Mouse (Mus musculus): Measurements from ENCODE around the gene Larp4. TPM values are rescaled to one million over a fixed set of nuclear protein-coding genes. Genes with fewer than 3 reads are reported as not detected.
A peak's percentile ranks its signal among the peaks of the same experiment; 100 is the strongest.
"Not testable (repeated sequence)": the region's sequence is repeated elsewhere in the genome, so short reads cannot be mapped to it uniquely, and the experiment has no call there.

Larp4 gene
- total RNA-seq, 2 experiments from 2014 or later, result 48.6 to 61.9 TPM

DNA sequence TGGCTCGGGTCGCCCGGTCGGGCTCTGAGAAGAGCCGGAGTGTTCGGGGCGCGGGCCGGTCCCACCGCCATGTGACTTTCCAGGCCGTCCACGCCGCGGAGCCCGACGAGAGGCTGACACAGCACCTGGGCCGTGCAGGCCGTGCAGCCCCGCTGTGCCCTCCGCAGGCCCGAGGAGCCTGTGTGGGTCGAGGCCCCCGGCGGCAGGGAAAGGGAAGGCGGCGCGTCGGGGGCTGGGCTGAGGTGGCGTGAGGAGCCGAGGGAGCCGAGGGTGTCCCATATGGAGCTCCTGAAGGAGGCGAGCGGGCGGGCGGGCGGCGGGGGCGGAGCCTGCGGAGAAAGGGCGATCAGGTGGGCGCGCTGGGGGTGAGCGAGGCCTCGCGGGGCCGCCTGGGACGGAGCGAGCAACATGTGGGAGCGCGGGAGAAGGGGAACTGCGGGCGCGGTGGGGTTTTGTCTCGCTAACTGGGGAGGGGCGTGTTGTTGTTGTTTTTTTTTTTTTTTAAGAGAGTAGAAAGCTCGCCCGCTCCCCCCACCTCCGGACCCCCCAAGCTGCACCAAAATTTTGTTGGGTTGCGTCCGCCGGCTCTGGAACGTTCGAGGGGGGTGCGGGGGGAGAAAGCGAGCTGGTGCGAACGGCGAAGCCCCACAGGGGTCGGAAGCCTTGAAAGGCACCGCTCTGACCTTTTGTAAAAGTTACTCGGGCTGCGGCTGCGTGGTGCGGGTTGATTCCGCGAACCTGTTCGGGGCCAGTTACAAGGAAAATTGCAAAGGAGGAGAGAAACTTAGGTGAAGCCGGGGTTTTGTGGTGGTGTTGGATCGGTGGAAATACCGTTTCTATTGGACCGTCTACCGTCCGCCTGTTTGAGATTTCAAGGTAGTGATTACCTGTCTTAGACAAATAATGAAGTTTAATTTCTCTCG, 3.4 kb downstream of the Larp4 start:
- intact Hi-C loops (cut with DNase I), result loop anchor here (5.0 kb wide), 1 partner anchor 644 kb away; the partner anchor contains the start of gene Dazap2
- Histone ChIP-seq H3K27ac (peak overlapping the region; percentile 99), H3K4me3 (peak overlapping the region; percentile 97)
- TF ChIP-seq CTCF (IDR thresholded peaks at IDR 0.05), result no peak
- peak; percentile 84 for DNase-seq

DNA sequence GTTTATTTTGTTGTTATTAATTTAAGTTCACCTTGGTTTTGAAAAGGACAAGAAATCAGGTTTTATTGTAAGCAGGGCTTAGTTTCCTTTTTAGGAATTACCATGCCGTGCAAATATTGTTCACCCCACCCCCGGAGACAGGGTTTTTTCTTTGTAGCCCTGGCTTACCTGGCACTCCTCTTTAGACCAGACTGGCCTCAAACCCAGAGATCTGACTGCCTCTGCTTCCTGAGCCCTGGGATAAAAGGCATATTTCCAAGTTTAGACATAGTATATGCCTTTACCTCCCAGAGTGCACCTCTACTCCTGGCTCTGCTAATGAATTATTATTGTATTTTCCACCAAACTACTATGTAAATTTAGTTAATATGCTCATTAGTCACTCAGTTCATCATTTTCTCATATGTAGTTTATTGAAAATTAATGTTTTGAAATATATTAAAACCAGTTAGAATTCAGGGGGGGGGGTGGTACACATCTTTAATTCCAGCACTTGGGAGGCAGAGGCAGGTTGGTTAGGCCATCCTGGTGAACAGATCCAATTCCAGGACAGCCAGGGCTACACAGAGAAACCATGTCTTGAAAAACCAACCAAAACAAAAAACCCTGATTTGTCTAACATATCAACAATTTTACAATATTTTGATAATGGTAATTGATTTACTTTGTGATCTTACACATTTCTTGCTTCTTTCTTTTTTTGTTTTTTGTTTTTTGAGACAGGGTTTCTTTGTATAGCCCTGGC, 4.8 kb downstream of the Larp4 start:
- peak overlapping the region; percentile 97 for H3K4me3 ChIP-seq
- intact Hi-C loops (cut with DNase I), result loop anchor here (5.0 kb wide), 1 partner anchor 643 kb away; the partner anchor contains the start of gene Dazap2
- H3K27ac ChIP-seq, result peak overlapping the region; percentile 99; the same call in 1 of the 2 replicates
- TF ChIP-seq CTCF (IDR thresholded peaks at IDR 0.05), result no peak
- no peak for DNase-seq

DNA sequence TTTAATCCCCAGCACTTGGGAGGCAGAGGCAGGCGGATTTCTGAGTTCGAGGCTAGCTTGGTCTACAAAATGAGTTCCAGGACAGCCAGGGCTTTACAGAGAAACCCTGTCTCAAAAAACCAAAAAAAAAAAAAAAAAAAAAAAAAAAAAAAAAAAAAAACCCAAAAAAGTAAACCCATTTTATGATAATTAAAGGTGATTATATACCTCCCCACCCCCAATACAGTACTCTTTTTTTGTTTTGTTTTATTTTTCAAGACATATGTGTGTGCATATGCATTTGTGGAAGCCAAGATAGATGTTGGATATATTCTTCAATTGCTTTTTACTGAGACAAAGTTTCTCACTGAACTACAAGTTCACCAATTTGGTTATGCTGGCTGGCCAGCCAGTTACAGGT, 6.3 kb downstream of the Larp4 start:
- H3K27ac ChIP-seq; H3K4me3 ChIP-seq; intact Hi-C loops (cut with DNase I); DNase-seq: not testable (repeated sequence)

DNA sequence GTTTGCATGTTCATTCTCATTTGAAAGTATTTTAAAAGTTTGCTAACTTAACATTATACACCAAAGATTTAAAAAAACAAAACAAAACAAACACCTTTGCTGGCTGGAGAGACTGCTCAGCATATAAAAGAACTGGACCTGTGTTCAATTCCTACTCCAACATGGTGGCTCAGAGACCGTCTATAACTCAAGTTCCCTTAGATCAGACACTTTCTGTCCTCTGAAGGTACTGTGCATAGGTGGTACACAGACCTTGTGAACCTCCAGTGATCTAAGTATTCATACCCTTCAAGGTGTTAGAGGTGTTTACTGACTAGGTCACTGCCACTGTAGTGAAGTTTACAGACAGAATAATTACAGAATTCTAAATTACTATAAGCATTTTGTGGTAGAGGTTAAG, 9.4 kb downstream of the Larp4 start:
- TF ChIP-seq CTCF (IDR thresholded peaks at IDR 0.05), result no peak
- Histone ChIP-seq H3K27ac (no peak overlapping the region), H3K4me3 (no peak overlapping the region)
- DNase-seq, result no peak
- intact Hi-C loops (cut with DNase I), result no loop called here

DNA sequence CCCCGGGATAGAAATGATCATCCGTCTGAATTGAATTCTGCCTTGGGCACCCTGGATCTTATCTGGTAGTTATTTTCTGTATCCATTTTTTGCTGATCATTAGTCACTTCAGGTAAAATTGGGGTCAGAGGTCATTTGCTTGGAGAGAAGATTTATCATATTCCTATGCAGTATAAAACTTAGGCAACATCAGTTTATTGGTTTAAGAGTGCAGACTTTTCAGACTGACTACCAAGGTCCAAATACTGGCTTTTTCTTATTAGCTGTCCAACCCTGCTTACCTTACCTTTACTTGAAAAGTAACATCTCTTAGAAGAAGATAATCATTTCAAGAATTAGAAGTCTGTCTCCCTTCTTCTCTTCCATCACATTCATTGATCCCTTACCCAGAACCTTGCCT, 9.8 kb downstream of the Larp4 start:
- Histone ChIP-seq H3K27ac (no peak overlapping the region), H3K4me3 (no peak overlapping the region)
- TF ChIP-seq CTCF (IDR thresholded peaks at IDR 0.05), result no peak
- intact Hi-C loops (cut with DNase I), result no loop called here
- no peak for DNase-seq

DNA sequence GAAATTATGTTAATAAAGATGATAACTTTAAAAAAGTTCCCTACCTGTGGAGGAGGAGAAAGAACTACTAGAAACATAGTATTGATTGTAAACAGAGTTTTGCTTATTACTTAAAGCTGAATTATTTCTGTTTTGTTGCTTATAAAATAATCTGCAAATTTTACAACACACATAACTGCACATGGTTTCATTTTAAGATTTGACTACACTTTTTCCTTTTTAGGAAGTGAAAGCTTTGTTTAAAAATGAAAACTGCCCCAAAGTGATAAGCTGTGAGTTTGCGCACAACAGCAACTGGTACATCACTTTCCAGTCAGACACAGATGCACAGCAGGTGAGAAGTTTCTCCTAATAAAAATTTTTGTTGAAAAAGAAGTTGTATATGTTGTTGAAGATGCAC, 23.2 kb downstream of the Larp4 start:
- Histone ChIP-seq H3K4me3 (no peak overlapping the region), H3K27ac (no peak overlapping the region)
- no peak for DNase-seq
- TF ChIP-seq CTCF (IDR thresholded peaks at IDR 0.05), result no peak
- intact Hi-C loops (cut with DNase I), result no loop called here

DNA sequence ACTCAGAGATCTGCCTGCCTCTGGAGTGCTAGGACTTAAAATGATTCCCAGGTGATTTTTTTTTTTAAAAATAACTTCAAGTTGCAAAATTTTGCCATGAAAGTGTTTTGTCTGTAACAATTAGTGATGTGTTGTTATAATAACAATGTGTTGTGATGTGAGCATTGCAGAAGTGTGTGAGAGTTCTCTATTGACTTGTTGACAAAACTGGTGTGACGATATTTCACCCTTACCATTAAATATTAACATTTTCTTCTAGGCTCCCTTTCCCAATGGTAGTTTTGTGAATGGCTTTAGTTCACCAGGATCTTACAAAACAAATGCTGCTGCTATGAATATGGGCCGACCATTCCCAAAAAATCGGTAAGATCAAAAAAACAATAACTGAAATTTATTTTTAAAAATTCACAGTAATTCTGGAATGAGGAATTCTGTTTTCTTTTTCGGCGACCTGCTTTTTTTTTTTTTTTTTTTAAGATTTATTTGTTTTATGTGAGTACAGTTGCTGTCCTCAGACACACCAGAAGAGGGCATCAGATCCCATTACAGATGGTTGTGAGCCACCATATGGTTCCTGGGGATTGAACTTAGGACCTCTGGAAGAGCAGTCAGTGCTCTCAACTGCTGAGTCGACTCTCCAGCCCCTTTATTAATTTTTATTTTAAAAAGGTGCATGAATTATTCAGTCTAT, 27.4 kb downstream of the Larp4 start:
- intact Hi-C loops (cut with DNase I), result no loop called here
- Histone ChIP-seq H3K27ac (no peak overlapping the region), H3K4me3 (no peak overlapping the region)
- no peak for DNase-seq
- no peak for TF ChIP-seq CTCF (IDR thresholded peaks at IDR 0.05)

DNA sequence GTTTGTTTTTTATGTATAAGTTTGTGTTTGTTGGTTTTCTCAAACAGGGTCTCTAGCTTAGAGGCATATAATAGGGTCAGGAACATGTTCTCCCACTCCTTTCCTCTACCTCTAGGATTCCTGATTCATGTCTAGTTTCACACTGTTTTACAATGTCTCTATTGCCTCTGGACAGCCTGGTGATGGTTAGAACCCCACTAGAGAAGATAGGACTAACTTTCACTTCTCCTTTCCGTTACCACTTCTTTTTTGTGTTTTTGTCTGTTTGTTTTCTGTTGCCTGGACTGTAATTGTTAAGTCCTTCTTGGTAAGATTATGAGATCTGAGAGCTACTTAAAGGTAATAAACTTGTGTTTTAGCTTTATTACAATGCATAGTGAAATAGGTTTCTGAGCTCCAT, 29.5 kb downstream of the Larp4 start:
- intact Hi-C loops (cut with DNase I), result no loop called here
- no peak overlapping the region for H3K4me3 ChIP-seq
- no peak for TF ChIP-seq CTCF (IDR thresholded peaks at IDR 0.05)
- H3K27ac ChIP-seq, result no peak overlapping the region
- DNase-seq, result no peak

DNA sequence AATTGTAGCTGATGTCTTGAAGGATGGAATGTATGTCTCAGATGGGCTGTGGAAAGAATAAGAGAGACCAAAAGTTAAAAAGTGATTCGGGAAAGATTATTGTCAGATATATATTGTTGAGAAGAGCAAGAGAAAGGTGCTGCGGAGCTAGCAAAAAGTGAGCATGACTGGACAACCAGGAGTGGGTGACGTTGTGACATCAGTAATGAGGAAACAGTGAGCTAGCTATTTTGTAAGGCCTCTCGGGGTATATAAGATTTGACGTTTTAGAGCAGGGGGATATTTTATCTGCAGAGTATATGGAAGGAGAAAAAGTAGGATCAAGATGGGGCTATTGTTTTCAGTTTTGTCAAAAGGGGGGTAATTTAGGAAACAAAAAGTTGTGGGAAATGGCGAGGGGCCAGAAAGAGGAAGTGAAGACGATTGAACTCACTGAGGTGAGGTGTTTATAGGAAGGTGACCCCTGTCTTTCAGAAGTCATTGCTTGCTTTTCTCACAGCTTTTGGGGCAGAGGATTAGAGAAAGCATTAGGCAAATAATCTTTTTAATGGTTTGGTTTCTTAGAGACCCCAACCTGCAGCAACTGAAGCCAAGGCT, 34.9 kb downstream of the Larp4 start:
- intact Hi-C loops (cut with DNase I), result no loop called here
- DNase-seq, result no peak
- no peak overlapping the region for H3K4me3 ChIP-seq
- no peak overlapping the region for H3K27ac ChIP-seq
- no peak for TF ChIP-seq CTCF (IDR thresholded peaks at IDR 0.05)

DNA sequence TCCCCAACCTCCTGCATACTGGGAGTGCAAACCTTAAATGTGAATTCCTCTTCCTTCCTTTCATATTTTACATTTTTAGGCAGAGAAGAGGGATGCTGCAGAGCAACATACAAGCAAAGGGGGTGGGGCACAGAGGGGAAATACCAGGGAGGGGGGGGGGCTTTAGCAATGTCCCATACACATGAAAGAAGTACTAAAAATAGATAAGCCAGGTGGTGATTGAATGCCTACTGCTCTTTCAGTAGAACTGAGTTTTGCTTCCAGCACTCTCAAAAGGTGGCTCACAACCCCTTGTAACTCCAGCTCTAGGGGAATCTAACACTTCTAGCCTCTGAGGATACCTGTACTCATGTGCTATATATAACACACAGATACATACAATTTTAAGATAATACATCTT, 36.3 kb downstream of the Larp4 start:
- Histone ChIP-seq H3K27ac (no peak overlapping the region; the same call in 1 of the 2 replicates), H3K4me3 (no peak overlapping the region)
- TF ChIP-seq CTCF (IDR thresholded peaks at IDR 0.05), result no peak
- DNase-seq, result no peak
- intact Hi-C loops (cut with DNase I), result no loop called here

DNA sequence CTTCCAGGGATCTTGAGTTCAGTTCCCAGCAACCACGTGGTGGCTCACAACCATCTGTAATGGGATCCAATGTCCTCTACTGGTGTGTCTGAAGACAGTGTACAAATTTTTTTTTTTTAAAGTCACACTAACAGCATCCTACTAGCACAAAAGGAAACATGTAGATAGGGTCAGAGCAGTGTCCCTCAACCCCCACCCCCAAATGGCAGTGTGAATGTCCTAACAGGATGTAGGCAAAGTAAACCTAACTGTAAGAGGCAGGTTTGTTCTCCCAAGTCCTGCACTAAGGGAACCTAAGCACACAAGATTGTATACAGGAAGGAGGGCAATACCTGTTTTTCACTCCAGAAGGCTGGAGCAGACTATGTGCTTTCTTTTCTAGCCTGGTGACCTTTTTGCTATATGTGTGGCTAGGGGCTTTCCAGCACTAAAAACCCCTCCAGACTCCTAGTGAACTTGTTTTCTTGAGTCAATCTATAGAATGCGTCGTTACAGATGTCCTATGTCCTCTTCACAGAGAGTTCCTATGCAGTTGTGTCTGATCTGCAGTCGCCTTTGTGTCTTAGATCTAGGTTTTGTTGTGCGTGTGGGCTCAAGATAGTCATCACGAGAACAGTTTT, 48.5 kb downstream of the Larp4 start:
- intact Hi-C loops (cut with DNase I), result no loop called here
- TF ChIP-seq CTCF (IDR thresholded peaks at IDR 0.05), result no peak
- no peak overlapping the region for H3K27ac ChIP-seq
- no peak for DNase-seq
- H3K4me3 ChIP-seq, result no peak overlapping the region

DNA sequence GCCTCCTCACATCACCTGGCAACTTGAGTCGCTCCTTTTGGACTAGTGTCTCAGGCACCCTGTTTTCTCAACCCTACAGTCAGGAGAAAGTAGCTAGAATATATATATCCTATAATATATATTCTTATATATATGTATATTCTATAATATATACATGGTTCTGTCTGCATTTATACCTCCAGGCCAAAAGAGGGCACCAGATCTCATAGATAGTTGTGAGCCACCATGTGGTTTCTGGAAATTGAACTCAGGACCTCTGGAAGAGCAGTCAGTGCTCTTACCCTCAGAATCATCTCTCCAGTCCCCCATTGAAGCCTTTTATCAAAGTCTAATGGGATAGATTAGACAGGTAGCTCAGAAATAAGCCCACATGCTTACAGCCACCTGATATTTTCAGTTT, 51.3 kb downstream of the Larp4 start:
- TF ChIP-seq CTCF (IDR thresholded peaks at IDR 0.05), result no peak
- intact Hi-C loops (cut with DNase I), result loop anchor here (5.0 to 10.0 kb wide), 2 partner anchors 356 to 444 kb away; partner anchors contain the start of gene Letmd1
- H3K4me3 ChIP-seq, result no peak overlapping the region
- H3K27ac ChIP-seq, result no peak overlapping the region
- no peak for DNase-seq

Data from gastrocnemius, adult 2 months (tissue).